Mouse (Mus musculus) spleen, adult 2 months (tissue): ENCODE data around the gene Rnf216.

Experiments
- CTCF ChIP-seq: fragments of 200-500 bp; IDR thresholded peaks from 2 replicates; pipeline ENCODE4 v1.5.1; 2011; ENCODE audit warnings: mild to moderate bottlenecking, inconsistent platforms; ENCODE audit not compliant: insufficient read depth, insufficient read length, insufficient replicate concordance; ENCODE audit errors: extremely low read depth
- POLR2A ChIP-seq: fragments of 200-500 bp; IDR thresholded peaks from 2 replicates; pipeline ENCODE4 v1.6.1; 2011; ENCODE audit warnings: low read depth, low read length, inconsistent platforms

GRCm38 (mm10) chr5:142944979-142945682 lies 167.7 kb downstream of the Rnf216 start:
- no peak for TF ChIP-seq POLR2A
- no peak for TF ChIP-seq CTCF
